Mouse (Mus musculus): ENCODE results near the gene Stpg4.

- no peak for TF ChIP-seq CTCF (IDR thresholded peaks at IDR 0.05; ENCODE audit: extremely low read depth, insufficient read length, insufficient replicate concordance, low read depth, low read length)
- TF ChIP-seq POLR2A (IDR thresholded peaks at IDR 0.05; ENCODE audit: low read depth, low read length) = no peak
These were observed 43.3 kb upstream of the Stpg4 start for GRCm38 (mm10) chr17:87470797-87471196.
